Mouse (Mus musculus) adrenal gland, postnatal 4 days (tissue): ENCODE results near the gene Slc35g1. TPM values are rescaled to one million over a fixed set of nuclear protein-coding genes. Genes with fewer than 3 reads are reported as not detected.
A peak's percentile ranks its signal among the peaks of the same experiment; 100 is the strongest.

Source experiments
- DNase-seq, 2 experiments: peaks; one replicate each; pipeline ENCODE4 v3.0.0; 2021 to 2022; ENCODE audit warnings: low spot score in 2 of 2, mixed read lengths in 2 of 2
- long read RNA-seq, 2 experiments: library from polyadenylated mRNA; stranded (forward); transcript quantifications; one replicate each; pipeline ENCODE4 v2.0.0; 2021
- total RNA-seq, 2 experiments: library from RNA; stranded (reverse); gene quantifications; 2 replicates each; pipeline ENCODE4 v1.2.3; 2021

Slc35g1 gene
- total RNA-seq, result 10 to 100 TPM; 19.2 to 21.0 TPM
- long read RNA-seq, experiment 1, partial matches to known transcripts, result 0 of 8 reads
- long read RNA-seq, experiment 1, other reads (novel, unspliced or antisense), result 4 of 8 reads
- long read RNA-seq, experiment 2, transcript Slc35g1-201 (3 exons, 3,474 nt), result major isoform, 27 of 47 reads
- long read RNA-seq, experiment 2, partial matches to known transcripts, result 5 of 47 reads
- long read RNA-seq, experiment 2, other reads (novel, unspliced or antisense), result 15 of 47 reads

DNA sequence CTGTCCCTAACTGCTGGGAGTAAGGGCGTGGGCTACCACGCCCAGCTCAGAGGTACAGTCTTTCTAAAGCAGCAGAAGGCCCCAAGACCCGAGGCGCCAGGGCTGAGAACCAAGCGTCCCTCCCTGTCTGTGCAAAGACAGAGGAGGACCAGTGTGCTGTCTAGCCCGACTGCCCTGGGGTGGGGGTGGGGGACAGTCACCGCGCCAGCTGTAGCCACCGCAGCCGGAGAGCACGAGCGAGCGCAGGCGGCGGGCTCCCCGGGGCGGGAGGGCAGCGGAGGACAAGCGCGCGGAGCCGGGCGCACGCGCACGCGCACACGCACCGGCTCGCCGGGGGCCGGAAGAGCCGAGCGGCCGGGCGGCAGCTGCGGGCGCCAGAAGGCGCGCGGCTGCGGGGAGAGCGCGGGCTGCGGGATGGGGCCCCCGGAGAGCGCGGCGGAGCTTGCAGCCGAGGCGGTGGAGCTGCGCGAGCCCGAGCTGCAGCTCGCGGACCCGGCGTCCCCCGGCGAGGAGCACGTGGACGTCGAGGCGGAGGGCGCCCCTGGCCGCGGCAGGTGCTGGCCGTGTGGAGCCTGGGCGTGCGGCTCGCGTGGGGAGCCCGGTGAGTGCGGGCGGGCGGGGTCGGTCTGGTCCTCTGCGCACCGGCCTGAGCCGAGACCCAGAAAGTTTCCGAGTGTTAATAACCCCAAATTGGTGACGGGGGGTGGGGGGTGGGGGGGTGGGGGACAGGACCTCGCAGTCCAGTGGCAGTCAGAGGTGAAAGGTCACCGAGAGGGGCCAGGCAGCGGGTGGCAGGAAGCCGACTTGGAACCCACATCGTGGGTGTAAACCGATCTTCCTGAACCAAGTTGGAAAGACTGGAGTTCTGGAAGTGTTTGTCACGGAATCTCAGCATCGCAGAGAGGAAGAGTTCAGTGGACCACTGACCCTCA is at the start of gene Slc35g1:
Slc35g1 (plus strand) TSS at position 280 of the 932 bp plus-strand sequence.
- peak in 1 of 2 experiments; percentile 40 for DNase-seq

DNA sequence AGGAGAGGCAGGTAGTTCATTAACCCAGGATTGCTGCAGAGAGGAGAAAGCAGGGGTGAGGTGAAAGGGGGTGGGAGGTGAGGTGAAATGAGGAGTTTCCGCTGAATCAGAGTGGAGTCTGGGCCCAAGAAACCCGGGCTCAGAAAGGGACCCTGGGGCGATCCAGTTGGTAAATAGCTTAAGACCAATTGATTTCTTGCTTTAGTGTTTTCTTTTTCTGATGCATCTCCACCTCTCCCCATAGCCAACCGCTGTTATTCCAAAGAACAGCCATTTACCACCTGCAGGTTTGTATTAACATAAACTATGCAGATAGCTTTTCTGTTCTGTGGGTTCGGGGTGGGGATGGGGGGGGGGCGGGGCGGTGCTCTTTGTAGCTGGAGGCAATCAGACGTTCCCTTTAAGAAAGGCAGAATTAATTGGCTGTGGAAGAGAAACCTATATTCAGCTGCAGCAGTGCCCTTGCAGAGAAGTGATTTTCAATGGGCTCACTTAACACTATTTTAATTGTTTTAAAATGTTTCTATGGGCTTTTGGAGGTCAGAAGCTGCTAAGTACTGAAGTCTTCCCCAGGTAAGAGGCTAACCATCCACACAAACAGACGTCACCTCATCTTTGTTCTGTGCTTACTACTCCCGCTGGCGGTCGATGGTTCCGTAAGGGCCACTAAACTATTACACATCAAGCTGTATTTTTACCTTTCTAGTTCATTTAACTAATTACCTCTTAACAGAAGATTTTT is 47.3 kb upstream of the Slc35g1 start:
- DNase-seq, result no peak

DNA sequence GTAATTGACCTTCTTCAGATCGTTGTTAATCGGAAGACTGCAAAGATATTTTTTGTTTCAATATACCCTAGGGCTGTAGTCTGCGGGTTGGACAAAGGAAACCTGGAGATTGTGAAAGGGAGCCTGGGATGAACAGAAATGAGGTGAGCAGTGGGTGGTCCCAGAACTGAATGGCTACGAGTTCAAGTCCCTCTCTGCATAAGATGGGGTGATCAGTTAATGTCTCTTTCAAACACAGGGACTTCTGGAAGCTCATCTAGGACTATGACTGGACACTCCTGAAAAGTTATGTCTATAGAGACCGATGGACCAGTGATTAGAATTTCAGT is 46.8 kb upstream of the Slc35g1 start:
- no peak for DNase-seq

DNA sequence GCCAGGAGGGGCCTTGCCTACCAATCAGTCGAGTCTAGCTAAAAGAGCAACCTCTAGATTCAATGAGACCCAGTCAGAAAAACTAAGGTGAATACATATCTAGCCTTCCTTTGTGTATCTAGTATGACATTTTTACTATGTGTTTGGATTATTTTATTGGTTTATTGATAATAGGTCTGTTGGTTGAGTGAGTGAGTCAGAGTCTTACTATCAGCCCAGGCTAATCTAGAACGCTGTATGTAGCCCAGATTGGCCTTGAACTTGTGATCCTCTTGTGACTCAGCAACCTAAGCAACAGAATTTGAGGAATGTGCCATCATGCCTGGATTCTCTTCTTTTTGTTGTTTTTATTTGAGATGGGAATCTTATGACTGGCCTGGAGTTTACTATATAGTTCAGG is 44.6 kb upstream of the Slc35g1 start:
- no peak for DNase-seq

DNA sequence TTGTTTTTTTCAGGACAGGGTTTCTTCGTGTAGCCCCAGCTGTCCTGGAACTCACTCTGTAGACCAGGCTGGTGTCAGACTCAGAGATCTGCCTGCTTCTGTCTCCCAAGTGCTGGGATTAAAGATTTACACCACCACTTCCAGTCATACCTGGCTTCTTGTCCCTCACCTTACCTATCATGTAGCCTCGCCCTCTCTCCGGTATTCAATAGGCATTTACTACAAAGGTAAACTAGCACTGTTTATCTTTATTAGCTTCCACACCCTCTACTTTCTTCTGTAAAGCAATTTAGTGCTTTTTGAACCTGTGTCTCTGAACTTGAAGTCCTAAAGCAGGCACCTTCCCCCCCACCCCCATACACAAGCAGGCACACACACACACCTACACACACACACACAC is 44.1 kb upstream of the Slc35g1 start:
- no peak for DNase-seq

DNA sequence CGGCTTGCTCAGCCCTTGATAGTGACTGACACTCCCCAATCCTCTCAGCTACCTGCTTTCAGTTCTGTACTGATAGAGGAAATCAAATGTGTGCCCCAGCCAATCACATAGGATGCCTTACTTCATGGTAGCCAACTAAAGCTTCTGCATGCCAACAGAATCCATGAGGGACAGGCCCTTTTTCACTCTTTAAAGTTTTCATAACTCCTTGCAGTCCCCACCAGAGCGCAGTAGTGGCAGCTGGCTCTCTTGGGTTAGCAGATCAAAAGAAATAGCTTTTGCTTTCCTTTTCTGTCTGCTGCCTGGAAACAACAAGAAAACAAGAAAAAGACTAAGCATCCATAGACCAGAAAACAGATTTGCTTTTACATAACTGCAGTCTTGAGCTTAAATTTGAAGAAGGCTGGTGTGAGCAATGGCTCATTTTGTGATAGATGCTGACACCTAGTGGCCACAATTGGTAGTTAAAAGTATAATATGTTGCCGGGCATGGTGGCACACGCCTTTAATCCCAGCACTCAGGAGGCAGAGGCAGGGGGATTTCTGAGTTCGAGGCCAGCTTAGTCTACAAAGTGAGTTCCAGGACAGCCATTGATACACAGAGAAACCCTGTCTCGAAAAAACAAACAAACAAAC is 43.2 kb upstream of the Slc35g1 start:
- no peak for DNase-seq

DNA sequence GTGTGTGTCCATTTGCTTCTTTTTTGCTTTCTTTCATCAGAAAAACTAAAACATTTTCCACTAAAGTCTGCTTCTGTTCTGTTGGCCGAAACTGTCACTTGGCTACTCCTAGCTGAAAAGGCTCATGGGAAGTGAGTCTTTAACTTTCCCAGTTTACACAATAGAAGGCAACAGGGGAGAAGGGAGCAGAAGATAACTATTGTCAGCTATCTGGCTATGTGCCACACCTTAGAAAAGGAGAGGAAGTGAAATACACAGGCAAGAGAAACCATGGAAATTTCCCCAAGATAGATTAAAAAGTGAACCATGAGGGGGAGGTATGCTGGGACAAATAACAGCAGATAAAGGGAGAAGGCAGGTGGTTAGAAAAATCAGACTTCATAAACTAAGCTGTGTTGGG is 41.5 kb upstream of the Slc35g1 start:
- DNase-seq, result no peak

DNA sequence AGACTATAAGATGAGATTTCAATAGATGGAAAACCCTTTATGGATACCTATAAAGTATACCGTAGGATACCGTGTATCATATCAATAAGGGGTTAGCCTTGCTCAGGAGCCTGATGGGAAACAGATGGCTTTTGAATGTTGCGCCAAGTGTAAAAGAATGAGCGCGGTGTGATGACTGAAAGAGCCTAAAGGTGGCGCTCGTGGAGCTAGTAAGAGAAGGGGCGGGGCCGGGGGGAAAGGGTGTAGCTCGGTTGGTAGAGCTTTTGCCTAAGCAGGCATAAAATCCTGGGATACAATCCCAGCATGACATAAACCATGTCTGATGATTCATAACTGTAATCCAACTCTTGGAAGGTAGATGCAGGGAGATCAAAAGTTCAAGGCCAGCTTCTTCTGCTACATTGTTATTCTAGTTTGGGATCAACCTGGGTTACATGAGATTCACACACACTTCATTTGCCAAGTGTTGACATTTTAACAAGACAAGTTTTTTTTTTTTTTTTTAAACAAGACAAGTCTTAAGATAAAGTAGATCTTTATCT is 40.9 kb upstream of the Slc35g1 start:
- no peak for DNase-seq

DNA sequence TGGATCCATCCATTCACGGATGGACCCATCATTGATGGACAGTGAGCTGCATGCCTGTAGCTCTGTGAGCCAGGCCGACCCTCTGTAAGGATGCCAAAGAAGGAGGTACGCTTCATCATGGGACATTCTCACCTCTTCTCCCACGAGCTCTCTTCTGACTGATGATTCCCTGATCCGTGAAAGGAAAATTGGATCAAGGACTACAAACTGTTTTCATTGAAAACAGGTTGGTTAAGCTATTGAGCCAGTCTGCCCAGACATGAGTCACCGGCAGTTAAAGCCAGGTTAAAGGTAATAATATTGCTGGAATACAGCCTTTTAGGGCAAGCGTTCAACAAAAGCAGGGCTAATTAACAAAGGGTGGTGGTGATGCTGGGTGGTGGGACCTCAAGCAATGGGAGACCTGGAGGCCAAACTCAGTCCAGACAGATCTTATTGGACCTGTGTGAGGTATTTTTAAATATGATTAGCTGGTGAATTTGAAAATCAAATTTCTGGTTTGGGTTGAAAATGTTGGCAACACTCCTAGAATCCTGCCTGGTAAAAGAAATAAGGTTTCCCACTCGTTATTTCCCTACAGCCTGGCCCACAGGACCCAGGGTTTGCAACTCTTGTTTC is 39.5 kb upstream of the Slc35g1 start:
- DNase-seq, result no peak

DNA sequence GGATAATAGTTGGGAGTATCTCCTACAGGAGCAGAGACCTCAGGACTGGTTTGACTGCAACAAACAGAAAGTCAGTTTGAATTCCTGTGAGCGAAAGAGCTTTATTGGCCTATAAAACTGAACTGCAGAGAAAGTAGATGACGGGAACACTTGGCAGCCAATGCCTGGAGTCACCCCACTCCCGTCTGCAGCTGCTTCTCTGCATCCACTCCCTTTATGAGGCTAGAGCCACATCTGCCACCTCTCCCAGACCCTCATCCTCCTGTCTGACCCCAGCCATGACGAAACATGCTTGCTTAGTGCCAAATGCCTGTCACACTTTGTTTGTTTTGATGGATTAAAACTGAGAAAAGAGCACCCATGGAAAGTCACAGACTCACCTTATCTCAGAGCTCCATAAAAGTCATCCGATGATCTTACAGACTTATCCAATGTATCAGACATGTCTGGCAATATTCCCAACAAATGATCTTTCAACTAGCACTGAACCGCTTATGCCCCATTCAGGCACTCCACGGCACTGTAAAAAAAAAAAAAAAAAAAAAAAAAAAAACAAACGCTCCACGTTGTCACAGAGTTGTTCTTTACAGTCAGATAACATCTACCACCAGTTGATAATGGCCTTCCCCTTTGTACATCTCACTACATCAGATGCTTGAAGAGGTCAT is 37.7 kb upstream of the Slc35g1 start:
- no peak for DNase-seq

DNA sequence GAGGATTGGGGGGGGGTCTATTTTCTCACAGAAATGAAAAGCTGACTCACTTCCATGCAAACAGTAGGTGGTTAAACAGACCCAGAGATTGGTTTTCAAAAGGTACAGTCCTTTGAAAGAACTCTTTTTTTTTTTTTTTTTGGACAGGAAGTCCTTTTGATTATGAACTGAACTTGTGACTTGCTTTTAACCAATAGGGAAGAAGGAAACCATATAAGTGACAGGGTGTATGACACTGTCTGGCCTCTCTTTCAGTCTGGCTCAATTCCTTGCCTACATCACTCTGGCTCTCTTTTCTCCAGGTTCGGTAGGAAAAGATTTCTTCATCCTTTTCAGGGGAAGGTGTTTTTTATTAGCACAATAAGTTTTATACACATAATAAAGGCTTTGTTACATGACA is 36.5 kb upstream of the Slc35g1 start:
- DNase-seq, result no peak

DNA sequence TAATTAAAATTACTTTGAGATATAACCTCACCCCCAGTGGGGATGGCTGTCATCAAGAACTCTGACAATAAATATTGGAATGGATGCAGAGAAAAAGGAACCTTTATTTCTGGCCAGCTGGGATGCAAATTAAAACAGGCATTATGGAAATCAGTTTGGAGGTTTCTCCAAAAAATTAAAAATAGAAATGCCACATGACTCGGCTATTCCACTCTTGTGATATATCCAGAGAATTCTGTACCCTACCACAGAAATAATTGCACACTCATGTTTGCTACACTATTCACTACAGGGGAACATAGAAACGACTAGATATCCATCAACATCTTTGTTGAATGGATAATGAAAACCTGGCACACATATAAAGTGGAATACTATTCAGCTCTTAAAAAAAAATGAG is 33.9 kb upstream of the Slc35g1 start:
- no peak for DNase-seq

DNA sequence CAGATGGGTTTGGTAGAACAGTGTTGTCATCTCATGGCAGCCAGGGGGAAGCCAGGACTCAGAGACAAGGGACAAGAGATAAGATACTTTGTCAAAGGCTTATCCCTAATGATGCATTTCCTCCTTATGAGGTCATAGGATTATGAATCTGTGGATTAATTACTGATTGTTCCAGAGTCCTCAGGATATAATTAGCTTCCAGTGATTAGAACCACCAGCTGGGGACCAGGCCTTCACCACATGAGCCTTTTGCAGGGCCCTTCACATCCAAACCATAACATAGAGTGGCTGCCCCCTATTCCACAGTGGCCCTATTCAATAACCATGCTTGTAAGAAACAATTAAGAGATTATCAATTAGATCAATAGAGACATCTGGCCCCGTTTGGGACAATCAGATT is 32.4 kb upstream of the Slc35g1 start:
- no peak for DNase-seq

DNA sequence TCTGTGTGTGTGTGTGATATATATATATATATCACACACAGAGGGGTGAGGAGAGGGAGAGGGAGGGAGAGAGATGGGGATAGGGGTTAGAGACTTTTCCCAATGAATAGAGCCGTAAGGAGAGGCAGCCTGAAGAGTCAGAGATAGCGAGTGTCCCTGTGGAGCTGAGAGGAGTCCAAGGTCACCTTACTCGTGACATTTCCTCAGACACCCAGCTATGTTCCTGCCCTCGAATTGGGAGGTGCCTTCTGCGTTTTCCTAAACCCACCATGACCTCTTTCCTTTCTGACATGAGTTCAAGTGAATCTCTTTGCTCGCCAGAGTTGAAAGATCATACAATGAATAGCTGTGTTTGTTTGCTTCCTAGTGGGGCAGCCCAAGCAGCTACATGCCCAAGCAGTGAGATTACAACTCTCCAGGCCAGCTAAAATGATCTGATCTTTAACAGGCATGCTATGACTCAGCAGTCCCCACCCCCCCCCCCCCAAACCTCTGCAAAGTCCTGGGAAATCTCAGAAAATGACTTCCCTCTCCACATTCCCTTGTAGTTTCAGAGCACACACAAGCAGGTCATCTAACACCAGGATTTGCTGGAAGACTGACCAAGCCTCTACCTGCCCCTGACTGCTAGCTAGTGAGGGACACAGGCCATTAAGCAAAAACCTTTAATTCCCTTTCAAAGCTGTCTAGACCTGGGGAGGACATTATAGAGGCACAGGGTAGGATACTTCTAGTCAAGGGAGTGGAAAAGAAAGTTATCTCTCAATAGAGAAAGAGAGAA is 31.7 kb upstream of the Slc35g1 start:
- no peak for DNase-seq

DNA sequence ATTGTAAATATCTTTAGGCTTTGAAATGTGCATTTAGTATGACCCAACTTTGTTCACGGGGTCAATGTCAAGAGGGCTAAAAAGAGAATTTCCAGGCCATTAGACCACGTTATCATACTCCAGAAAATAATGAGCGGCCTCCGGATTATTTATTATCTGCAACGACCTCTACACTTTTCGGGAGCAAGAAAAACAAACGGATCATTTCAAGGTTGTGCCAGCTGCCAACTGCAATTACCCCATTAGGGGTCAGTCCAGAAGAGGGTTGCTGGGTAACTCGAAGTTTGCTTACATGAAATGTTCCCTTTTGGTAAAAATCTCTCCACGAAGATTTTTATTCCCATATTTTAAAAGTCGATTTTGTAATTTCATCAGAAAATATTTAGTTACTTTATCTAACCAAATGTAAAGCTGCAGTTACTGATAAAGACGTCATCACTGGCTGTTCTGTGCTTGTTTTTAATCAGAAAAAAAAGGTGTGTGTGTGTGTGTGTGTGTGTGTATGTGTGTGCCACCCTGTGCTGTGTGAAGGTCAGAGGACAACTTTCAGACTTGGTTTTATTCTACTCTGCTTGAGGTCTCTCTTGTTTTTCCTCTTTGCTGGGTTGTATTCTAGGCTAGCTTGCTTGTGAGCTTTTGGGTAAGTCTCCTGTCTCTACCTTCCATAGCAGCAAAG is 30.7 kb upstream of the Slc35g1 start:
- no peak for DNase-seq

DNA sequence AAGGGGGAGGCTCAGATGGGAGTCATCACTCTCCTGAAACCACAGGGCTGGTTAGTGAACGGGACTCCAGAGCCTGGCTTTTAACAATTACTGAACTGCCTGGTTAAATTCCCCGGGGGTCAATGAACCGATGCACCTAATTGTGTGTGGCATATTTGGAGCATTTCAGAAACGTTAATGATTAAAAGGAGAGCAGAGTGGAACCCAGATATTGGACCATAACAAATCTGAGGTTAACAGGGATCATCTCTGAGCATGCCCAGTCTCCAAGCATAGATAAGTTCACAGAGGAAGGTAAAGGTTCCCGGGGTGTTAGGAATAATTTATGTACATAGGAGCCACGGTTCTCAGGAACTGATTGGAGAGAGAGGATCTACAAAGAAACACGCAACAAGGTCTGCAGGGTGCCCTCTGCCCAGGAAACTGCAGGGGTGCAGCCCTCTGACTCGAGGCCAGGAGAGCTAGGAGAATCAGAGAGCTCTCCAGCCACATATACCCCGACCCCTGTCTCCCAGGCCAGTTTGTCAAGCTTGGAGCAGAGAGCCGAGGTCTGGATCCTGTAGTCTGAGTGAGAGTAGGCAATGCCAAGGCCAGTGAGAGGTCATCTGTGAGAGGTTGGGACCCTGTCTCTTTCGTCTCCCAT is 23.2 kb upstream of the Slc35g1 start:
- no peak for DNase-seq

DNA sequence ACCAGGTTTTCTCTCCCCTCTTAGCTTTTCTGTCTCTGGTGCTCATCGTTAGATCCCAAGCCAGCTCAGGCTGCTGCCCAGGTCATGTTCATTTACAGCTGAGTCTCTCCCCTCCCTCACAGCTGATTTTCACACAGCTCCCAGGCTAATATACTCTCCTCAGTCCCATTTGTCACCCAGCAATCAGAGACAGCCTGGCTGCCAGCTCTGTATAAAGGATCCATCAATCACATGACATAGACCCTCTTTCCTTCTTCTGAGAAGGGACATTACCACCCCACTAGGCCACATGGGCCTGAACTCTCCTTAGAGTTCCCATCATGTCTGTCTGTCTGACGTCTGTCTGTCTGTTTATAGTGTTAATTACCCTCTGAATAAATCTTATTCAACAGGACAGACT is 22.4 kb upstream of the Slc35g1 start:
- DNase-seq, result no peak

DNA sequence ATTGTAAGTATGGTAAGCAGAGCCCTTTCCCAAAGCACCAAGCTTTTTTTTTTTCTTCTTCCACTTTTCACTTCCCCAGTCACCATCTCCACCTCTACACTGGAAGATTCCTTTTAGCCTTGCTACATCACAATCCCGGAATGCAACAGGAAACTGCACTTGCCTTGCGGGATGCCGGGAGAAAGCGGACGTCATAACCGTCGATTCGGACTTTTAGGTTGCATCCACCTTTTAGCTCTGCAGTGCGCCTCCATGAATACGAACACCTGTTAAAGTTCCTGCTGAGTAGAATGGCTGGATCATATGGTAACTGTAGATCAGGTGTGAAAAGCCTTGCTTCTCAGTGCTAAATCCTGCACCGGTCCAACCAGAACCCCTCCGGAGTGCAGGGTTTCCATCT is 12.0 kb upstream of the Slc35g1 start:
- DNase-seq, result no peak
